Mouse (Mus musculus): ENCODE measurements around the gene Zfp64. TPM values are rescaled to one million over a fixed set of nuclear protein-coding genes. Genes with fewer than 3 reads are reported as not detected.

The Zfp64 gene
- polyA plus RNA-seq, 1 experiment from 2014 or later = 12.0 TPM

- H3K9me3 ChIP-seq (replicated peaks) = no peaks in the 10 kb centered on the region
- no peaks in the 10 kb centered on the region for H3K4me1 ChIP-seq (replicated peaks)
- no peak overlapping the region for H3K4me3 ChIP-seq (replicated peaks)
- no peak for DNase-seq
- WGBS (ENCODE audit: insufficient replicate concordance) = 74% methylated on average over 4 of the region's 4 CpGs
- H3K27me3 ChIP-seq = no peaks in the 10 kb centered on the region
- no peak overlapping the region for H3K9ac ChIP-seq
- no peak overlapping the region for H3K4me2 ChIP-seq
- ATAC-seq (ENCODE audit: low read depth) = no peak
- H3K27ac ChIP-seq = no peak overlapping the region
- H3K36me3 ChIP-seq = peaks cover 77% of the 10 kb centered on the region
Measured at GRCm38 (mm10) chr2:168944011-168944410, 11.4 kb downstream of the Zfp64 start.

- WGBS (ENCODE audit: insufficient replicate concordance) = 85% methylated on average over 8 of the region's 8 CpGs
- Histone ChIP-seq H3K4me1 (replicated peaks) (no peaks in the 10 kb centered on the region), H3K4me2 (no peak overlapping the region), H3K9ac (no peak overlapping the region), H3K27ac (no peak overlapping the region), H3K27me3 (no peaks in the 10 kb centered on the region), H3K9me3 (replicated peaks) (no peaks in the 10 kb centered on the region), H3K4me3 (replicated peaks) (no peak overlapping the region), H3K36me3 (peaks cover 70% of the 10 kb centered on the region)
- ATAC-seq (ENCODE audit: low read depth) (no peak), DNase-seq (no peak)
Measured at GRCm38 (mm10) chr2:168939941-168940340, 15.4 kb downstream of the Zfp64 start.

GRCm38 (mm10) chr2:168939261-168939933 is 16.0 kb downstream of the Zfp64 start:
- WGBS (ENCODE audit: insufficient replicate concordance) = 84% methylated on average over 10 of the region's 10 CpGs
- no peak for ATAC-seq (ENCODE audit: low read depth)
- H3K4me1 ChIP-seq (replicated peaks) = no peaks in the 10 kb centered on the region
- H3K9ac ChIP-seq = no peak overlapping the region
- H3K4me3 ChIP-seq (replicated peaks) = no peak overlapping the region
- no peak for DNase-seq
- peaks cover 70% of the 10 kb centered on the region for H3K36me3 ChIP-seq
- no peak overlapping the region for H3K27ac ChIP-seq
- no peaks in the 10 kb centered on the region for H3K27me3 ChIP-seq
- H3K9me3 ChIP-seq (replicated peaks) = no peaks in the 10 kb centered on the region
- no peak overlapping the region for H3K4me2 ChIP-seq

- Histone ChIP-seq H3K9me3 (replicated peaks) (no peaks in the 10 kb centered on the region), H3K36me3 (peaks cover 74% of the 10 kb centered on the region), H3K4me1 (replicated peaks) (no peaks in the 10 kb centered on the region), H3K27ac (no peak overlapping the region), H3K4me2 (no peak overlapping the region), H3K4me3 (replicated peaks) (no peak overlapping the region), H3K27me3 (no peaks in the 10 kb centered on the region), H3K9ac (no peak overlapping the region)
- WGBS (ENCODE audit: insufficient replicate concordance) = 75% methylated on average over 6 of the region's 6 CpGs
- DNase-seq (no peak), ATAC-seq (ENCODE audit: low read depth) (no peak)
Measured at GRCm38 (mm10) chr2:168936896-168937295, 18.5 kb downstream of the Zfp64 start.

- peaks cover 81% of the 10 kb centered on the region for H3K36me3 ChIP-seq
- H3K4me1 ChIP-seq (replicated peaks) = no peaks in the 10 kb centered on the region
- no peak overlapping the region for H3K4me3 ChIP-seq (replicated peaks)
- no peak for ATAC-seq (ENCODE audit: low read depth)
- 91% methylated on average over 35 of the region's 35 CpGs for WGBS (ENCODE audit: insufficient replicate concordance)
- no peaks in the 10 kb centered on the region for H3K27me3 ChIP-seq
- H3K9ac ChIP-seq = no peak overlapping the region
- no peak overlapping the region for H3K27ac ChIP-seq
- no peaks in the 10 kb centered on the region for H3K9me3 ChIP-seq (replicated peaks)
- no peak for DNase-seq
- H3K4me2 ChIP-seq = no peak overlapping the region
Measured at GRCm38 (mm10) chr2:168935165-168935564, 20.2 kb downstream of the Zfp64 start.

GRCm38 (mm10) chr2:168931686-168932085 is 23.7 kb downstream of the Zfp64 start:
- Histone ChIP-seq H3K4me2 (no peak overlapping the region), H3K9me3 (replicated peaks) (no peaks in the 10 kb centered on the region), H3K27me3 (no peaks in the 10 kb centered on the region), H3K4me3 (replicated peaks) (no peak overlapping the region), H3K36me3 (peaks cover 83% of the 10 kb centered on the region), H3K4me1 (replicated peaks) (no peaks in the 10 kb centered on the region), H3K27ac (no peak overlapping the region), H3K9ac (no peak overlapping the region)
- DNase-seq (no peak), ATAC-seq (ENCODE audit: low read depth) (no peak)
- WGBS (ENCODE audit: insufficient replicate concordance) = 89% methylated on average over 14 of the region's 14 CpGs

GRCm38 (mm10) chr2:168929691-168930090 is 25.7 kb downstream of the Zfp64 start:
- no peak for ATAC-seq (ENCODE audit: low read depth)
- Histone ChIP-seq H3K27ac (no peak overlapping the region), H3K4me2 (no peak overlapping the region), H3K4me1 (replicated peaks) (no peaks in the 10 kb centered on the region), H3K27me3 (no peaks in the 10 kb centered on the region), H3K36me3 (peaks cover 76% of the 10 kb centered on the region), H3K9me3 (replicated peaks) (no peaks in the 10 kb centered on the region), H3K4me3 (replicated peaks) (no peak overlapping the region), H3K9ac (no peak overlapping the region)
- WGBS (ENCODE audit: insufficient replicate concordance) = 19% methylated on average over 10 of the region's 10 CpGs
- peak; percentile 27 for DNase-seq

- no peak overlapping the region for H3K9ac ChIP-seq
- no peak for ATAC-seq (ENCODE audit: low read depth)
- no peak for DNase-seq
- no peaks in the 10 kb centered on the region for H3K4me1 ChIP-seq (replicated peaks)
- H3K27me3 ChIP-seq = no peaks in the 10 kb centered on the region
- no peak overlapping the region for H3K4me3 ChIP-seq (replicated peaks)
- H3K9me3 ChIP-seq (replicated peaks) = 0 out of 2 replicates have a peak, but pooled peaks cover 2% of the 10 kb centered on the region
- no peak overlapping the region for H3K27ac ChIP-seq
- WGBS (ENCODE audit: insufficient replicate concordance) = 83% methylated on average over 7 of the region's 7 CpGs
- H3K4me2 ChIP-seq = no peak overlapping the region
- peaks cover 57% of the 10 kb centered on the region for H3K36me3 ChIP-seq
Measured at GRCm38 (mm10) chr2:168927401-168927800, 28.0 kb downstream of the Zfp64 start.

- Histone ChIP-seq H3K4me3 (replicated peaks) (no peak overlapping the region), H3K4me2 (no peak overlapping the region), H3K9ac (no peak overlapping the region), H3K4me1 (replicated peaks) (no peaks in the 10 kb centered on the region), H3K36me3 (peaks cover 48% of the 10 kb centered on the region), H3K27ac (no peak overlapping the region), H3K9me3 (replicated peaks) (0 out of 2 replicates have a peak, but pooled peaks cover 2% of the 10 kb centered on the region), H3K27me3 (no peaks in the 10 kb centered on the region)
- DNase-seq = no peak
- WGBS (ENCODE audit: insufficient replicate concordance) = 90% methylated on average over 37 of the region's 37 CpGs
- ATAC-seq (ENCODE audit: low read depth) = no peak
Measured at GRCm38 (mm10) chr2:168926257-168926810, 29.1 kb downstream of the Zfp64 start.

- Histone ChIP-seq H3K9me3 (replicated peaks) (0 out of 2 replicates have a peak, but pooled peaks cover 2% of the 10 kb centered on the region), H3K27me3 (no peaks in the 10 kb centered on the region), H3K4me3 (replicated peaks) (no peak overlapping the region), H3K9ac (no peak overlapping the region), H3K4me2 (no peak overlapping the region), H3K4me1 (replicated peaks) (no peaks in the 10 kb centered on the region), H3K27ac (no peak overlapping the region), H3K36me3 (peaks cover 33% of the 10 kb centered on the region)
- ATAC-seq (ENCODE audit: low read depth) (no peak), DNase-seq (no peak)
- WGBS (ENCODE audit: insufficient replicate concordance) = 21% methylated on average over 9 of the region's 9 CpGs
Measured at GRCm38 (mm10) chr2:168923706-168924105, 31.7 kb downstream of the Zfp64 start.

GRCm38 (mm10) chr2:168922466-168922865 is 32.9 kb downstream of the Zfp64 start:
- WGBS (ENCODE audit: insufficient replicate concordance) = 77% methylated on average over 5 of the region's 5 CpGs
- Histone ChIP-seq H3K36me3 (peaks cover 21% of the 10 kb centered on the region), H3K9me3 (replicated peaks) (0 out of 2 replicates have a peak, but pooled peaks cover 2% of the 10 kb centered on the region), H3K9ac (no peak overlapping the region), H3K27ac (no peak overlapping the region), H3K4me1 (replicated peaks) (no peaks in the 10 kb centered on the region), H3K4me2 (no peak overlapping the region), H3K4me3 (replicated peaks) (no peak overlapping the region), H3K27me3 (no peaks in the 10 kb centered on the region)
- ATAC-seq (ENCODE audit: low read depth) (no peak), DNase-seq (no peak)

GRCm38 (mm10) chr2:168920007-168920406 is 35.4 kb downstream of the Zfp64 start:
- no peaks in the 10 kb centered on the region for H3K36me3 ChIP-seq
- no peak overlapping the region for H3K27ac ChIP-seq
- WGBS (ENCODE audit: insufficient replicate concordance) = 59% methylated on average over 15 of the region's 15 CpGs
- no peak overlapping the region for H3K4me2 ChIP-seq
- no peak overlapping the region for H3K4me3 ChIP-seq (replicated peaks)
- no peak for DNase-seq
- H3K27me3 ChIP-seq = no peaks in the 10 kb centered on the region
- no peaks in the 10 kb centered on the region for H3K4me1 ChIP-seq (replicated peaks)
- ATAC-seq (ENCODE audit: low read depth) = no peak
- 0 out of 2 replicates have a peak, but pooled peaks cover 2% of the 10 kb centered on the region for H3K9me3 ChIP-seq (replicated peaks)
- H3K9ac ChIP-seq = no peak overlapping the region
